Mouse (Mus musculus): ENCODE measurements around the gene Eef1g. TPM values are rescaled to one million over a fixed set of nuclear protein-coding genes. Genes with fewer than 3 reads are reported as not detected.
A peak's percentile ranks its signal among the peaks of the same experiment; 100 is the strongest.
"Not testable (repeated sequence)": the region's sequence is repeated elsewhere in the genome, so short reads cannot be mapped to it uniquely, and the experiment has no call there.

The Eef1g gene
- total RNA-seq, 4 experiments from 2014 or later = 224 to 271 (median 243) TPM

DNA sequence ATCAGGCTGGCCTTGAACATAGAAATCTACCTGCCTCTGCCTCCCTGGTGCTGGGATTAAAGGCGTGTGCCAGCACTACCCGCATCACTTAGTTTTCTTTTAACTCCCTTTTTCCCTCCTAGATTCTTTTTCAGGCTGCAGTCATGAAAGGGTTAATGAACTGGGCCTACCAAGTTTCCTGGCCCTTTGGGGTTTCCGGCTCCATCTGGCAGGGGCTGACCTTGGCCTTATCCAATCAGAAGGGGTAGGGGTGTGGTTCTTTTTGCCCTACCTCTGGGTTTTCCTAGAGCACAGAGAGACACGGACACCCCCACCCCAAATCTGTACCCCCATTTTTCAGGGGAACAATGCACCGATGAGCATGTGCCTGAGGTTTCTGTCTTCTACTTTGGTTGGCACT, 22.1 kb upstream of the Eef1g start:
- DNase-seq (ENCODE audit: low spot score in 2 of 2) = no peak

DNA sequence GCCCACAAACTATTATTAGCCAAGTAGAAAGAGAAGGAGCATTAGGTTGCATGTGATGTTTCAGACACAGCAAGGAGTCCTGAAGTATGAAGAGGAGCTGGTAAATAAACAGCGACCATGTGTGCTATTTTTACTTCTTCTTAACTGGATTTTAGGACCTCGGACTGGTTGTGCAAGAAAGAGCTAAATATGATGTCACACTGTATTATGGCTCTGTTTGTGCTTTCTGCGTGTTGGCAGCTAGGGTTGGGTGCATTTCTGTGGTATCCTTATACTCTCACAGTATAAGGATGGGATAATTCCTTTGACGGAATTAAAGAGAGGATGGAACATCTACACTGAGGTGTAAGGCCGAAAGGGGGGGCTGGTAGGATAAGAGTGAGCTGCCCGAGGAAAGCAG, 21.6 kb upstream of the Eef1g start:
- no peak for DNase-seq (ENCODE audit: low spot score in 2 of 2)

DNA sequence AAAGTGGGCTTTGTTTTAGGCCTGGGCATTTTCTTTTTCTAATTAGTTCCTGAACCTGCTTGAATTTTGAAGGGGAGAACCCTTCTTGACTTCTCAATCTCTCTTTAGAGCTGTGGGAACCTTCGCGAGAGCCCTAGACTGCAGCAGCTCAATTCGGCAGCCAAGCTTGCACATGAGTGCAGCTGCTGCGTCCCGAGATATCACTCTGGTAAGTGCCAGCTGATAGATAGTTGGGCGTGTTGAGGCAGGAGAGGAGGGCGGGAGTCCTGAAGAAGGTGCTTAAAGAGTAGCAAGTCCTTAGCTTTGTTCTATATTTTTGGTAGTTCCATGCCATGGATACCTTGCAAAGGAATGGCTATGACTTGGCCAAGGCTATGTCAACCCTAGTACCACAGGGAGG, 19.9 kb upstream of the Eef1g start:
- DNase-seq (ENCODE audit: low spot score in 2 of 2) = no peak

DNA sequence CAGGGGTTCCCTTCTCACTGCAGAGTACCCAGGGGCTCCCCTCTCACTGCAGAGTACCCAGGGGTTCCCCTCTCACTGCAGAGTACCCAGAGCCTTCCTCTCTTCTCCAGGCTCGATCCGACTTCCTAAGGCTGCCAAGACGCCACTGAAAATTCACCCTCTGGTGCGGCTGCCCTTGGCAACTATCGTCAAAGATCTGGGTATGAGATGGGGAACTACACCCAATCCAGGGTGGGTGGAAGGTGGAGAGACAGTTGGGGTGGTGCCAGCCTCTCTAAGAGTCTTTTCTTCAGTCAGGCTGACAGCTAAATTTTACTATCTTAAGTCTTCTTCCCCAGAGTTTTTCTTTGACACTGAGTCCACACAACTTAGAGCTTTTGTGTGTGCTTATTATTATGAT, 16.7 kb upstream of the Eef1g start:
- DNase-seq (ENCODE audit: low spot score in 2 of 2) = no peak

DNA sequence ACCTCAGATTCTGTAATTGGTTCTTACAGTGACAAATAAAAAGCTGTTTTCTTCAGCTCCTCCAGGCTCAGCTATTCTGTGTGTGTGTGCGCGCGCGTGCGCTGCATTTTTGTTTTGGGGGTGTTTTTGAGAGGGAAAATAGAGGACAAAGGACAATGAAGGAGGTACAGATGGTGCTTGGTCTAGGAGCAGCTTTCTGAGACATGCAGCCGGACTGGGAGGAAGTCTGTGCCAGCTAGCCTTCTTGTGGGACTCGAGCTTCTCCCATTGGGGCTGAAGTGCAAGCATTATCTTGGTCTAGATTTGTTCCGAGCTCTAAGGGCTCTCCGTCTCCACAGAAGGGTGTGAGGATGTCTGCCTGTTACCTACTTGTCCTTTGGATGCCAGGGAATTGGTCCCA, 14.6 kb upstream of the Eef1g start:
- no peak for DNase-seq (ENCODE audit: low spot score in 2 of 2)

DNA sequence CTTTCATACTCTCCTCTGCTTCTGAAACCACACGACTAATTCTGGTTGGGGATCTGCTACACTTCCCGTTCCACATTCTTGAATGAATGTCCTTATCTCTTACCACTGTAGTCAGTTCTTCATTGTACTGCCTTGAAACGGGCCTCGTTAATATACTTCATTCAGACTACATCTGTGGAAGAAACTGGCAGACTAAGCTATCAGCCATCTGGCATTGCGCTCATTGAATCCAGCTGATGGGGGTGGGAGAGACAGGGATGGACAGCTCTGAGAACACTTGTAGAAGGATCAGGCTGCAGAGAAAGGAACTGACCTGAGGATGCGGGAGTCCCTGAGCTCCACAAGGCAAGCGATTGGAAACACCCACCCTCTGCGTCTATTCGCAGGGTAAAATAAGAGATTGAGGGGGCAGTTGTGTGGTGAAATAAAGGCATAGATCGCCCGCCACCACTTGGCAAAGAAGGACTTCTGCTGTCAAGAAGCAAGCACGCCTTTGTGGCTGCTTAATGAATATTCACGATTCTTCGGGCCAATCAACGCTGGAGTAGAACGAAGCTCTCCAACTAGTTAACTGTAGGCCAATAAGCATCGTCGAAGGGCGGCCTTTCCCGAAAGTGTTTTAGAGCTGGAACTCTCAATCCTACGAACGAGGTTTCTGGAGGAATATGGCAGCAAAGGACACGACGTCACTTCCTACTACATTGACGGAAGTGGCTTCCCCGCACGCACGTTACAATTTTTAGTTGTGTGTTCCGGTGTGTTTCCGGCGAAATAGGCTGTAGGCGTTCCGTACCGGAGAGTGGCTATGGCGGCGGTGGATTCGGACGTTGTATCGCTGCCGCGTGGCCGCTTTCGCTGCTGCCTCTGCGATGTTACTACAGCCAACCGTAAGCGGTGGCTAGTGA, 13.5 kb upstream of the Eef1g start, which contains the start of gene Tut1:
Tut1 (plus strand) TSS at position 713 of the 905 bp plus-strand sequence.
- DNase-seq (ENCODE audit: low spot score in 2 of 2) = peak; percentile 93

DNA sequence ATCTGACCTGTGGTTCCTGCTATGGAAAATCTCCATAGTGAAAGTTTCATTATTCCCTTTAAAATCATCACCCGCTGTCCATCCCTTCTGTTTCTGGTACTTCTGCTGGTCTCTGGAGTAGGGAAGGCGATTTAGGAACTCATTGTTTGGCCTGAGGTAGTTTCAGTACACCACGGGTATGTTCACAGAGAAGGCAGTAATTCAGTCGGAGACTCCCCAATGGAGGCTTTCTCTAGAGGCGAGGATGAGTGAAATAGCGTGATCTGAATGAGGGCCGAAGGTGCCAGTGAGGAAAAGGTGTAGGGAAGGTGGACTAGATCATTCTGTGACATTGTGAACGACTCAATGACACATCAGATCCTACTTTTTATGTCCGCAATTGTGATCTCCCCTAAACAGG, 12.7 kb upstream of the Eef1g start:
- DNase-seq (ENCODE audit: low spot score in 2 of 2) = no peak

DNA sequence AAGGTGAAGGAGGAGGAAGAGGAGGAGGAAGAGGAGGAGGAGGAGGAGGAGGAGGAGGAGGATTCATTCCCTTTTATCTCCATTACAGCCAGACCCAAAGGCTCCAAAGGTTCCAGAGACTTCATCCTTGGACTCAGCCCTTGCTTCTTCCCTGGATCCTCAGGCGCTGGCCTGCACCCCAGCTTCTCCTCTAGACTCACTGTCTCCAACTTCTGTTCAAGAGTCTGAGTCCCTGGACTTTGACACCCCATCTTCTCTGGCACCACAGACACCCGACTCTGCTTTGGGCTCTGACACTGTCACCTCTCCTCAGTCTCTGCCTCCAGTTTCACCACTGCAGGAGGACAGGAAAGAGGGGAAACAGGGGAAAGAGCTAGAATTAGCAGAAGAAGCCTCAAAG, 4.6 kb upstream of the Eef1g start:
- DNase-seq (ENCODE audit: low spot score in 2 of 2) = no peak

DNA sequence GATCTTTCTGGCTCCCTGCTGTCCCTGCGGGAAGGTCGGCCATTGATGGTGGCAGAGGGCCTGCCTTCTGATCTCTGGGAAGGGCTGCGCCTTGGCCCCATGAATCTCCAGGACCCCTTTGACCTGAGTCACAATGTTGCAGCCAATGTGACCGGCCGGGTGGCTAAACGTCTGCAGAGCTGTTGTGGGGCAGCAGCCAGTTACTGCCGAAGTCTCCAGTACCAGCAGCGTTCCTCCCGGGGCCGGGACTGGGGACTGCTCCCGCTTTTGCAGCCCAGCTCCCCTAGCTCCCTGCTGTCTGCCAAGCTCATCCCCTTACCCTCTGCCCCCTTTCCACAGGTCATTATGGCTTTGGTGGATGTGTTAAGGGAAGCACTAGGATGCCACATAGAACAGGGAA, 1.8 kb upstream of the Eef1g start:
- no peak for DNase-seq (ENCODE audit: low spot score in 2 of 2)

DNA sequence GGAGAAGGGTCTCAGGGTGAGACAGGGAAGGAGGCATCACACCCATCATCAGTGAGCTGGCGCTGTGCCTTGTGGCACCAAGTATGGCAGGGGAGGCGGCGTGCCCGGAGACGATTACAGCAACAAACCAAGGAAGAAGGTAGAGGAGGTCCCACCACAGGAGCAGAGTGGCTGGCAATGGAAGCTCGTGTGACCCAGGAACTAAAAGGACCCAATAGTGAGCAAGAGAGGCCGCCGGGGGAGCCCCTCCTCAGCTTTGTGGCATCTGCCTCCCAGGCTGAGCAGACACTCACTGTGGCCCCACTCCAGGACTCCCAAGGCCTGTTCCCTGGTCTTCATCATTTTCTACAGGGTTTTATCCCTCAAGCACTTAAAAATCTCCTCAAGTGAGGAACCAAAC, 1.1 kb upstream of the Eef1g start:
- DNase-seq (ENCODE audit: low spot score in 2 of 2) = no peak

DNA sequence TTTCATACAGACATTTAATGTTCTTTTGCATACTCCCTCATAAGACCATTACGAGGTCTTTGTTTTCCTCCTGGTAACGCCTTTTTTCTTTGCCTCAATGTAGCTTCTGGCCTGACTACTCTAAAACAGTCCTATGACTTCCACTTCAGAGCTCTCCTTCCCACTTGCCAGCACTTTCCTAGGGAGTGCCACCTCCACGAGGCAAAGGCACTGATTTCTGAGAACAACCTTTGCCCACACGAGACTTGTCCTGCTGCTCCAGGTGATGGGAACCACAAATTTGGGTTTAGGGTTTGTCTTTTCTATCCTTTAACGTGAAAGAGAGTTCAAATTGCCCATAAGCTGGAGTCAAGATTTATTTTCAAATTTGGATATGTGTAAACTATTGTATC, 647 bp upstream of the Eef1g start:
- DNase-seq (ENCODE audit: low spot score in 2 of 2) = no peak

DNA sequence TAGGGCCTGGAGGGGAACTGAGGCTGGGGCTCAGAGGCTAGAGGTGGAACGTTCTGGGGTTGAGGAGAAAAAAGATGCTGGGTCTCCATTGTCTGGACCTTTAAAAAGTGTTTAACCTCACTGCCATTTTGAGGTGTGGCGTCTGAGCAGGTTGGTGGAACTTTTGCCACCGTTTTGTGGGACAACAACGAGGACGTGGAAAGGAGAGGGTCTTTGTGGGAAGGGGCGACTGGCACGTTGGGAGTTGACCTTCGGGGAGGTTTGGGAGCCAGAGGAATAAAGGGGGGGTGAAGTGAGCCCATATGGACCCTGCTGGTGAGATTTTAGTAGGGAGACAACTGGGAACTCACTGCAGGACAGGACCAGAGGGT, 517 bp downstream of the Eef1g start:
- no peak for DNase-seq (ENCODE audit: low spot score in 2 of 2)

DNA sequence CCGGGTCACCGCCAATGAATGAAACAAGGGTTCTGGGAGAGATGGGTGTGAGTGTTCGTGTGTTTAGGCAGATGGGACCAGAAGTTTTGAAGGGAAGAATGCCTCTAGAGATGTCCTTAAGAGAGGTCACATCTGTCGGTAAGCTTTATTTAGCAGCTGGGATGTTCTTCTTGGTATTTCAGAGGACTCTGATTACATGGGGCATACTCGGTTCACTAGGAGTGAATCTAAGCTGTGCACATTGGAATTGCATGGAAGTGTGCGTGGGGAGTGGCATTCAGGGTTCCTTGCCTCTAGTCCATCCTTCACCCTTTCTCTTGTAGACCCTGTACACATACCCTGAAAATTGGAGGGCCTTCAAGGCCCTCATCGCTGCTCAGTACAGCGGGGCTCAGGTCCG, 1.1 kb downstream of the Eef1g start:
- no peak for DNase-seq (ENCODE audit: low spot score in 2 of 2)

DNA sequence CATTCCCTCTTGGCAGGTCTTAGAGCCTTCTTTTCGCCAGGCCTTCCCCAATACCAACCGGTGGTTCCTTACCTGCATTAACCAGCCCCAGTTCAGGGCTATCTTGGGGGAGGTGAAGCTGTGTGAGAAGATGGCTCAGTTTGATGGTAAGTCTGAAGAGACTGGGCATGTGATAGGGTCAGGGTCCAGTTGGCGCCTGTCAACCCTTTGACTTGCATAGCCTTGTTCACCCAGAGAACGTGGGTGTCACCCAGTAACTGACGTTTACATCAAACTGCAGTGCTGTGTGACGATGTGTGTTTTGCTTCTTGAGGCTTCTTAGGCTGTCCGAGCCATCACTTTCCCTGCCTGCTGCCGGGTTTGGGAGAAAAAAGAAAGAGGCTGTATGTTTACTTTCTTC, 5.7 kb downstream of the Eef1g start:
- DNase-seq (ENCODE audit: low spot score in 2 of 2) = not testable (repeated sequence)

DNA sequence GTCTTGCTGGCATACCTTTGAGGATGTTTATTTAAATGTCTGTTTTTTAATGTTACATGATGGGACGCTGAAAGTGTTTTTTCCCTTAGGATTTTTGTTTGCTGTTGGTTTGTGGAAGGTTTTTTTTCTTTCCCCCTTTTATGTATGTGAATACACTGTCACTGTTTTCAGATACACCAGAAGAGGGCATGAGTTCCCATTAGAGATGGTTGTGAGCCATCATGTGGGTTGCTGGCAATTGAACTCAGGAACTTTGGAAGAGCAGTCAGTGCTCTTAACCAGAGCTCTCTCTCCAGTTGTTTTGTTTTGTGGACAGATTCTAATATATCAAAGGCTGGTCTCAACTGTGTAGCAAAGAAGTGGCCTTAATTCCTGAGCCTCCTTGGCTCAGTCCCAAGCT, 7.8 kb downstream of the Eef1g start:
- no peak for DNase-seq (ENCODE audit: low spot score in 2 of 2)

DNA sequence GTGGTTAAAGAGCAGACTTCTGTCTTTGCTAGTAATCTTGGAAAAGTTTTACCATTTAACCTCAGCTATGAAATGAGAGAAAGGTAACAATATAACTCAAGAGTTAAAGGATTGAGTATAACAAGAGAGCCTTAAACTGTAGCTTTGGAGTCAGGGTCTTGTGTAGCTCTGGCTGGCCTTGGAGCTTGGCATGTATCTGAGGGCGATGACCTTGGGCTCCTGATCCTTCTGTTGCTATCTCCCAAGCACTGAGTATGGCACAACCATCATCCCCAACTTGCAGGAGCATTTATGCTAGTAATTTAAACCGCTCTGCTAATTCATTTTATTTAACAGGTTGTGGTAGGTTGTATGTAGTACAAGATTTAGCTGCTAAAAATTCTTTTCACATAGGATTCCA, 8.7 kb downstream of the Eef1g start:
- DNase-seq (ENCODE audit: low spot score in 2 of 2) = no peak

DNA sequence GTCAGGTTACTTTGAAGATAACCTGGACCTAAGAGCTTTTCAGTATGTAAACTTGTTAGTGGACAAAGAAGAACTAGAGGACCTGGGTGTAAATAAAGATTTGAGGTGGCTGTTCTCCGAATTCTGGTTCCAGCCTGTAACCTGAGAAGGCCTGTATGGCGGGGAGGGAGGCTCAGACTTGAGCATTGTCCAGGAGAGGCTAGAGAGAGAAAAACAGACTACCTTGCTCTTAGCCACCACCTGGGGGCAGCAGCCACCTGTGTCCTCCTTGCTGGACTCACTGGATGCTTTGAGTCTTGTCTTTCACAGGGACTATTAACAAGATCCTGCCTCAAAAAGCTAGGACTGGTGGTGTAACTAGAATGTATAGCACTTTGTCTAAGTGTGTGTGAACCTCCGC, 9.7 kb downstream of the Eef1g start:
- no peak for DNase-seq (ENCODE audit: low spot score in 2 of 2)

DNA sequence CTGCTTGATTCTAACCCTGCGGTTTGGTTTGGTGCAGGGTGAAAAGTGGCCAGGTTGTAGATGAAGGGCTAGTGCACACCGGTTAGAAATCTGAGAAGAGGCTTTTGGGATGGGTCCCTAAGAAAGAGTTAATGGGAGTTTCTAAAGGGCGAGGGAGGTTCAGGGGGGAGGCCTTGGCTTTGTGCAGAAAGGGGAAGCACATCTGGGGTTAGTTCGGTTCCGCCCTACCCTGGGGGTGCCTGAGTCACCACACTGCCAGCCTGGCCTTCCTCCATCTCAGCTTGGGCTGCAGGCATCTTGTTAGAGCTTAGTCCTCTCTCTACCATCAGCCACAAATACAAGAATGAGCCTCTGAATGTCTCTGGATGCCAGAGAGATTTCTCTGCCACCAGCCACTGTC, 13.9 kb downstream of the Eef1g start:
- DNase-seq (ENCODE audit: low spot score in 2 of 2) = no peak

DNA sequence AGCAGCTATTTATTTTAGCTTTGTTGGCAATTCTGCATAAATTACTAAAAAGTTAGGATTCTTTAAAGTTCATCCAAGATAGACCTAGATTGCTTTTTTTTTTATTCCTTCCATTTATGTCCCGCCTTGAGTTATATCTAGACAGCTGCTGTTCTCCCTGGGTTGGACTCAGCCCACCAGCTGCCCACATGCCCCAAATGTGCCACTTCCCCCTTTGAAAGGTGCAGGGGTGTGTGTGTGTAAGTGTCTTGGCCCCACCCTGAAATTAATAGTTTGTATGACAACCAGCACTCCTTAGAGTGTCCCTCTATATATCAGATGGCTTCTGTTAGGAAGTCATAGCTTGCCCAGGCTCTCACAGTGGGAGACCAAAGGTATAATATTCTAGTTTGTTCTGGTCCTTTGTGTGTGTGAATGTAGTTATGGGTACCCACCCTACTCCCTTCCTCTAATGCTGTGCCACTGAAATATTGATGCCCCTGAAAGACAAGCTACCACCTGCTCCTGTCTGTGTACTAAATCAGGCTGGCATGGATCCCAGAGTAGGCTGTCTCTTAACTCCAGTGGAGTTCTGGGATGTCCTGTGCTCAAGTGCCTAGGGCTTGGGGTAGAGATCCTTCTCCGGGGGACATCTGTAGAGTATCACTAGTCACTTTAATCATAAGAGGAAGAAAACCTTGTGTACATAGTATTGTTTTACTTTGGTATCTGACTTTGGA, 14.8 kb downstream of the Eef1g start:
- DNase-seq (ENCODE audit: low spot score in 2 of 2) = no peak

DNA sequence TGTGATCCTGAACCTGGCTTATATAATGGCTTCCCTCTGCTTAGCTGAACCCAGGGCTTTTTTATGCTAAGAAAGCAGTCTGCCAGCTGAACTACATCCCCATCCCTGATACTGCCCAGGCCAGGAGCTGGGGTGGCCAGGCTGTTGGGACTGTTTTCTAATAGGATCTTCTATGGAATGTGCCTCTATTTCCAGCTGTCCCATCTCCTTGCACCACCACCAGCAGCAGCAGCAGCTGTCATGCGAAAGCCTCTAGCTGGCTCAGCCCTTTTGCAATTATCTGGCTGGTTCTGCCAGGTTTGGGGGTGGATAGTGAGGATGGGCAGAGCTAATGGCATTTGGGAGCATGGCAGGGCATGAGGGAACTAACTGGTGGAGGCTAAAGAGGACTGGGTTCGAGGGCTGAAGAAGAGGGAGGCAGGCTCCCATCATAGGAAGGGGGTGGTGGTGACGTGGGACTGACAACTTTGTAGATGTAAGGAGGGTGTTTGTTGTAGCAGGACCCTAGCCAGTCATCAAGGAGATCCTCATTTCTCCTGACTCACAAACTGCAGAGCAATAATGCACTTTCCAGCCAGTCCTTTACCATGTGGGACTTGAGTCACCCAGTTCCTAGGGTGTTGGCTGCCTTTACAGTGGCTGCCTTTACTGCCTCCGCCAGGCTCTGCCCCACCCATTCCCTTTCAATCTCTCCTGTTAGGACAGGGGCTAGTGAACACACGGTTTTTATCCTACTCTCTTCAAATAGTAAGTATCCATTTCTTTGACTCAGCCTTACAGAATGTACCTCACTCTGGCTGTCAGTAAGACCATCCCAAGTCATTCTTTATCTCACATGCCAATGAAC, 15.7 kb downstream of the Eef1g start:
- DNase-seq (ENCODE audit: low spot score in 2 of 2) = no peak

DNA sequence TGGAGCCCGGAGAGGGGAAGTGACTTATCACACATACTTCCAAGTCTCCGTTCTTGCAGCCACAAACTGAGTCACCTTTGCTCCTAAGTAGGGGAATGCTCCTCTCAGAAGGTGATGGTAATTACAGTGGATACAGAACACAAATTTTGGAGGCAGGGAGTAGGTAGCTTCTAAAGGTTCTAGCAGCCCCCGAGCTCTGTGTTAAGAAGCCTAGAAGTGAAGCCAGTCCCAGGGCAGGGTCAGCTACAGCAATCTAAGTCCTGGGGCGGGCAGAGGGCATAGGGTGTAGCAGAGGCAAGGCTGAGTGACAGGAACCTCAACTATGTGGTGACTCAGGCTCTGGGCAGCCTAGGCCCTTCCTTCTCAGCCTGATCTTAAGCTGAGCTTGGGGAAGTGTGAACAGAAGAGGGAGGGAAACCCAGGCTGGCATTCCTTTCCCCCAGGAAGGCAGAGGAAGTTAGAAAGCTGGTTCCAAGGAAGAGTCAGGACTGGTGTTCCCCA, 16.4 kb downstream of the Eef1g start:
- DNase-seq (ENCODE audit: low spot score in 2 of 2) = no peak
